Mouse (Mus musculus): ENCODE results near the gene Mmp15.

DNA sequence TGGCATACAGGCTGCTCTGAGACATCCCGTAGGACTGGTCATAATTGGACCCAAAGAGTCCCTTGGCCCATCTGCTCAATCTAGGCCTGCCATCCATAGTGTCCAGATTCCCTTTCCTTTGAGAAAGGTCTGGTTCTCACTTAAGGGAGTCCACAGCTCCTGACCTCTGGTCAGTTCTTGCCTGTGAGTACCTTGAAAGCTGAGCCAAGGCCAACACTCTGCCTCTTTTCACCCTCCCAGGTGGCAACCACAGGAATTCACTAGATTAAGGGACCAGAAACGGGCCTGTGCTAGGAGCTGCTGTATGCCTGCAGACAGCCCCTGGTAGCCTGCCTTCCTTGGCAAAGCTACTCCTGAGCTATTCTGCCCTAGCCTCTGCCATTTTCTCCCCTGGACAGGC, 2.5 kb downstream of the Mmp15 start:
- TF ChIP-seq CTCF (IDR thresholded peaks at IDR 0.05; ENCODE audit: insufficient read depth, low read depth, low read length) (no peak), POLR2A (IDR thresholded peaks at IDR 0.05; ENCODE audit: insufficient read depth, low read depth, low read length) (no peak)

Measured in olfactory bulb, adult 2 months (tissue).